Mouse (Mus musculus) hindbrain, embryonic 15.5 days (tissue): Measurements from ENCODE around the gene Fndc3b. TPM values are rescaled to one million over a fixed set of nuclear protein-coding genes. Genes with fewer than 3 reads are reported as not detected.

Experiments
- ATAC-seq: fragments of 200-750 bp; cut with Nextera tagmentation; 2 replicates; pipeline ENCODE4 v1.8.0; 2017; ENCODE audit warnings: low read depth, moderate number of reproducible peaks, moderate TSS enrichment; ENCODE audit not compliant: low FRiP score
- H3K27ac ChIP-seq: fragments of 300-500 bp; sonication (generic); replicated peaks from 2 replicates; pipeline ENCODE4 v1.5.1; 2015; ENCODE audit warnings: mild to moderate bottlenecking, inconsistent platforms
- H3K27me3 ChIP-seq: fragments of 300-500 bp; sonication (generic); 2 replicates; pipeline ENCODE4 v1.6.1; 2015; ENCODE audit warnings: control low read depth, inconsistent platforms
- H3K36me3 ChIP-seq: fragments of 300-500 bp; sonication (generic); 2 replicates; pipeline ENCODE4 v1.6.1; 2015; ENCODE audit warnings: control low read depth, inconsistent platforms
- H3K4me1 ChIP-seq: fragments of 300-500 bp; sonication (generic); replicated peaks from 2 replicates; pipeline ENCODE4 v1.6.1; 2015; ENCODE audit warnings: control low read depth, inconsistent platforms
- H3K4me2 ChIP-seq: fragments of 300-500 bp; sonication (generic); 2 replicates; pipeline ENCODE4 v1.6.1; 2015; ENCODE audit warnings: moderate library complexity, mild to moderate bottlenecking, inconsistent platforms
- H3K4me3 ChIP-seq: fragments of 300-500 bp; sonication (generic); 2 replicates; pipeline ENCODE4 v1.5.1; 2015; ENCODE audit warnings: mild to moderate bottlenecking, inconsistent platforms
- H3K9ac ChIP-seq: fragments of 300-500 bp; sonication (generic); 2 replicates; pipeline ENCODE4 v1.6.1; 2015; ENCODE audit warnings: inconsistent platforms
- H3K9me3 ChIP-seq: fragments of 300-500 bp; sonication (generic); 2 replicates; pipeline ENCODE4 v1.6.1; 2016; ENCODE audit warnings: control low read depth, inconsistent platforms
- WGBS: fragments of 180-500 bp; shearing (Covaris S2); methylation state at CpG from one replicate; pipeline ENCODE4 v1.1.7; 2015; 5-methylcytosine and 5-hydroxymethylcytosine counted together
- polyA plus RNA-seq: library from polyadenylated mRNA; unstranded; fragments of >200 nt; fragmentation: Nextera tagmentation; extraction: Ambion mirVana; gene quantifications from 2 replicates; pipeline ENCODE4 v1.2.1, GENCODE M21; 2015

Fndc3b gene
- polyA plus RNA-seq, 1 experiment from 2014 or later = 7.5 TPM

DNA sequence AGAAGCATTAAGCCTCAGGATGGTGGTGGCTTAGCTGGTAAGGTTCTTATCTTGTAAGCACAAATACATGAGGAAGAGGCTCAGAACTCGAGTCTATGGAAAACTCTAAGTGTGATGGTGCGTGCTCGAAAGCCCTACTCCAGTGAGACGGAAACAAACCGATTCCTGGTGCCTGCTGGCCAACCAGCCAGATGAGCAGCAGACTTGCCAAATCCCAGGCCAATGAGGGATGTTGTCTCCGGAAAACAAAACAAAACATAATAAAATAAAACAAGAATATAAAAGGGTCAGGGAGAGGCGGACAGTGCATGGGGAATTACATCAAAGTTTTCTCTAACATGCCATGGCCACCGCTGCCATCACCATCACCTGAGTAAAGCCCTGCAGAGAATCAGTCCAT is 84.8 kb downstream of the Fndc3b start:
- H3K27me3 ChIP-seq = no peaks in the 10 kb centered on the region
- H3K4me3 ChIP-seq = no peak overlapping the region
- H3K9ac ChIP-seq = no peak overlapping the region
- no peaks in the 10 kb centered on the region for H3K36me3 ChIP-seq
- no peak for ATAC-seq
- no peak overlapping the region for H3K27ac ChIP-seq
- peaks cover 30% of the 10 kb centered on the region for H3K4me1 ChIP-seq
- H3K9me3 ChIP-seq = no peaks in the 10 kb centered on the region
- no peak overlapping the region for H3K4me2 ChIP-seq
- WGBS = 80% methylated on average over 8 of the region's 8 CpGs

DNA sequence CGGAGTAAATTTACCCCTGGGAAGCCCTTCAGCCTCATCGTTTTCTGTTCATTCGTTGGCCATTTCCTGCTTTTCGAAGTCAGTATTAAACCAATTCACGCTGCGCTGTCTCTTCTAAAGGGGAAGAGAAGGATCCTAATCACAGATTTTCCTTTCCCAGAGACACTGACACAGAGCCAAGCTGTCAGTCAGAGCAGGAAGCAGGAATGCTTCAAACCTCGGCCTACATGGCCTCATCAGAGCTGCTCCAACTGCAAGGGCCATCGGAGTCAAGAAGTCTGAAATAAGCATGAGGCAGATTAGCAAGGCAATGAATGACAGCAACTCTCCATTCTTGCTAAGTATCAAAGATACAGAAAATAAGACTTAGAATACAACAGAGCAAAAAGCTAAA is 85.5 kb downstream of the Fndc3b start:
- Histone ChIP-seq H3K9me3 (no peaks in the 10 kb centered on the region), H3K9ac (no peak overlapping the region), H3K27ac (peak overlapping the region; percentile 70; the same call in 1 of the 2 replicates), H3K4me3 (no peak overlapping the region), H3K27me3 (no peaks in the 10 kb centered on the region), H3K36me3 (no peaks in the 10 kb centered on the region), H3K4me1 (peaks cover 25% of the 10 kb centered on the region), H3K4me2 (no peak overlapping the region)
- ATAC-seq = no peak
- 60% methylated on average over 8 of the region's 8 CpGs for WGBS

DNA sequence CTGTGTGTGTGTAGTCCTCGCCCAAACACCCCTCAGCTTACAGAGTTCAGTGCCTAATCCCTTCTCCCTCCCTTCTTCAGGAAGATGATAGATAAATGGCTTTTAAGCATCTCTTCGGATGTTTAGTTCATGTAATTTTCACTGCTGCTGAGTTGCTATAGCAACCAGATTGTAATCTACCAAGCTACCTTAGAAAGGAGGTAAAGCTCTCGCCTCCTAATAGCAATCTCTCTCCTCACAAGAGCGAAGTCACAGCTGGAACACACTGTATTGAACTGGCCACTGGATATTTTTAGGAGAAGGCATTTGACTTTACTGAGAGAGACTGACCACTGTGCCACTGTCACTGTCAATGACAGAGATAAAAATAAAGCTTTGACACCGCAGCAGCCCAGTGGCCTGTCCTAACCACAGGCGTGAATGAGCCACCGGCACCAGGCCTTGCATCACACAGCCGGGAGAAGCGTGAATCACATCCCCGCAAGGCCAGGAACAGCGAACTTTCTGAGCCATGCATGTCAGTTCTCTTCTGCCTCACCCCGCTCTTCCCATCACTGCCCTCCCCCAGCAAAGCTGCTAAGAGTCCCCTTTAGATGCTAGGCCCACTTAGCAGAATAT is 86.0 kb downstream of the Fndc3b start:
- no peaks in the 10 kb centered on the region for H3K36me3 ChIP-seq
- peak overlapping the region; percentile 70 for H3K27ac ChIP-seq
- no peaks in the 10 kb centered on the region for H3K27me3 ChIP-seq
- no peak overlapping the region for H3K9ac ChIP-seq
- peaks cover 25% of the 10 kb centered on the region for H3K4me1 ChIP-seq
- H3K4me2 ChIP-seq = no peak overlapping the region
- WGBS = 69% methylated on average over 12 of the region's 12 CpGs
- no peaks in the 10 kb centered on the region for H3K9me3 ChIP-seq
- ATAC-seq = peak; percentile 55; the same call in 1 of the 2 replicates
- no peak overlapping the region for H3K4me3 ChIP-seq

DNA sequence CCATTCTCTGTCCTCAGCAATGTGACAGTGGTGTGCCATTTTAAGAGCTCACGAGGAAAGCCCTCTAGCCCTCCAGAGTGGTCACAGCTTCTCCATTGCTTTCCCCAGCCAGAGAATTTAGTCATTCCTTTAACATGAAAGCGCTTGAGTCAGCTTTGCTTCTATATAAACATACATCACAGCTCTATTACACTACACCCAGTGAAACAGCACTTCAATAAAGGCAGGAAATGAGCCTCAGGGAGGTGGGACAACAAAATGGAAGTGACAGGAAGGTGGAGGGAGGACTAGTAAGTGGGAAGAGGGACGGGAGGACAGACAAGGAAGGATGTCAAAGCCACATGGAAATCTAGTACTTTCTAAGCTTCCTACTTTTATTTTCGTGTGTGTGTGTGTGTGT is 88.7 kb downstream of the Fndc3b start:
- no peak overlapping the region for H3K27ac ChIP-seq
- H3K36me3 ChIP-seq = no peaks in the 10 kb centered on the region
- no peak overlapping the region for H3K9ac ChIP-seq
- H3K4me3 ChIP-seq = no peak overlapping the region
- peaks cover 25% of the 10 kb centered on the region for H3K4me1 ChIP-seq
- ATAC-seq = no peak
- no peak overlapping the region for H3K4me2 ChIP-seq
- 64% methylated on average over 4 of the region's 4 CpGs for WGBS
- no peaks in the 10 kb centered on the region for H3K9me3 ChIP-seq
- H3K27me3 ChIP-seq = no peaks in the 10 kb centered on the region

DNA sequence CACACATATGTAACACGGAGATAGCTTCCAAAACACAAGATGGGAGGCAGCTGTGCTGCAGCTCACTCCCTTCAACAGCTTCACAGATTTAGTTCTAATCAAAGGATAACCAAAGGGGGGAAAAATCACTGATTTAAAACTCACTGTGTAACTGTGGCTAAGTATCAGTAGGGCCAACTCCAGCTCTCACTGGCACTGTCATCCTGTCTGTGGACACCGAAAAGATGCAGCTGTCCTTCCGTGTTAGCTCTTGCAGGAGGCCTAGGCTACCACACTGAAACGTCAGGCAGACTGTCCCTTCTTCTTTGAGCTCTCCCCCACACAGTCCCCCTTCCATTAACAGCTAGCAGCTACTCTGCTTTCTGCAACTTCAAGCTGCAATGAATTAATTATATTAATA is 89.9 kb downstream of the Fndc3b start:
- peaks cover 34% of the 10 kb centered on the region for H3K4me1 ChIP-seq
- no peak for ATAC-seq
- whole genome bisulfite sequencing = 91% methylated on average over 4 of the region's 4 CpGs
- H3K4me2 ChIP-seq = no peak overlapping the region
- no peaks in the 10 kb centered on the region for H3K36me3 ChIP-seq
- no peaks in the 10 kb centered on the region for H3K9me3 ChIP-seq
- no peak overlapping the region for H3K9ac ChIP-seq
- H3K4me3 ChIP-seq = no peak overlapping the region
- no peak overlapping the region for H3K27ac ChIP-seq
- no peaks in the 10 kb centered on the region for H3K27me3 ChIP-seq

DNA sequence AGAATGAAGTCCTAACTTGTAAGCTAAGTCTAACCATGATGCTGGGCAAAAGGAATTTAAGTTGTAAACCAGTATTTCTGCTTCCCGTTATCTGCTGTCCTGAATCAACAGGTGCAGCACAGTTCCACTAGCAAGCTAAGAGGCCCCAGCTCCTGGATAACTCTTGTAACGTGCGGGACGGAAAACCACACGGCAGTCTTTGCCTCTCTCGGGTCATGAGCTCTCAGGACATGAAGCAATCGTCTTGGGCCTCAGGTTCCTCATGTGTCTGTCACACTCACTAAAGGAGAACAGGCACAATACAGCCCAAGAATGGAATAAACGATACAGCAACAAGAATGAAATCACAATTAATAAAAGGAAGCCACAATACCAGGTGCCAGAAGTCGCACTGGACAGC is 93.4 kb downstream of the Fndc3b start:
- no peak for ATAC-seq
- H3K27me3 ChIP-seq = no peaks in the 10 kb centered on the region
- H3K9me3 ChIP-seq = no peaks in the 10 kb centered on the region
- H3K9ac ChIP-seq = no peak overlapping the region
- no peak overlapping the region for H3K4me2 ChIP-seq
- no peak overlapping the region for H3K27ac ChIP-seq
- H3K4me1 ChIP-seq = peaks cover 24% of the 10 kb centered on the region
- 88% methylated on average over 9 of the region's 9 CpGs for WGBS
- no peak overlapping the region for H3K4me3 ChIP-seq
- no peaks in the 10 kb centered on the region for H3K36me3 ChIP-seq

DNA sequence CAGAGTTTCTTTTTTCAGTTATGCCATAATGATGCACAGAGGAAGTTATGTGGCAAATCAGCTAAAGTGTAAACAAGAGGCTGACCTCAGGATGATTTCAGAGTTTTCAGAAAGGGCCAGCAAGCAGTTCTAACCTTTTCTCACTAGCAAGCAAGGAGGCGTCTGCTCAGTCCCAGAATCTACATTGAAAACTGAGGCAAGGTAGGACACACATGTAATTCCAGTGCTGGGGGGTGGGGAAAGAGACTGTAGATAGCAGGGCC is 93.9 kb downstream of the Fndc3b start:
- no peak for ATAC-seq

DNA sequence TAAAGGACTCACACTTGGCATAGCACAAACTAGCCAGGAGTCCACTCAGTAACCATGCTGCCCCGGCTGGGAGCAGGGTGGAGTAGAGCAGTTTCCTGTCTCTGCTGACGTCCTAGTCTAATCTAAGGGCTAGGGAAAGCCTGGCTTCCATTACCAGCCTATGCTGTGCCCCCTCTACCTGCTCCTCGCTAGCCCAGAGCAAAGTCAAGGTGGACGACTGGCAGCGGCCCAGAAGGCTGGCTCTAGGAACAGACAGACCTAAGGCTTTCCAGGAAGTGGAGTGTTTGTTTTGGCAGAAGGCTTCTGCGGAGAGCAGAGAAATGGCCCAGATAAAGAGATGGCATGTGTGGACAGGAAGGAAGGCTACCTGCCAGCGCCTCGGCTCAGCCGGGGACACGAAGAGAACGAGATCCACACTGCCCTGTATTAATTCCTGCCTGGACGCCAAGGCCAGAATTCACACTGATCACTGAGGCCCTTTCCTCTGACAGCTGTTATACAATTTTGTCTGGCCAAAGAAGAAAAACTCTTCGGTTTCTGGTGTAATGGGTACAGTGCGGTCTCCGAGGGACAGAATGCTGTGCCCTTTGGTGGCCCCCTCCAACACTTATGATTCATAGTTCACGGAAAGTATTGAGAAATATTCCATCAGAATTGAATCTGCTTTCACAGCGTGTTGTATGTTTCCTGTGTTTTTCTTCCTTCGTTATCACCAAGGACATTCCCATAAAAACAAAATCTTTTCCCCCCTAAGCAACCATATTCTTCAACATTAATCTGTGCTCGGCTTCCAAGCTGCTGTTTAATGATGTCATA is 94.5 kb downstream of the Fndc3b start:
- no peak overlapping the region for H3K4me2 ChIP-seq
- H3K9me3 ChIP-seq = no peaks in the 10 kb centered on the region
- H3K27ac ChIP-seq = 0 out of 2 replicates have a peak overlapping the region, but pooled peaks have one; percentile 22
- H3K36me3 ChIP-seq = no peaks in the 10 kb centered on the region
- peak; percentile 40; the same call in 1 of the 2 replicates for ATAC-seq
- no peaks in the 10 kb centered on the region for H3K27me3 ChIP-seq
- H3K4me3 ChIP-seq = no peak overlapping the region
- H3K9ac ChIP-seq = no peak overlapping the region
- peaks cover 29% of the 10 kb centered on the region for H3K4me1 ChIP-seq
- WGBS = 70% methylated on average over 19 of the region's 19 CpGs

More for the DNA sequence above, 93.9 kb downstream of the Fndc3b start:
- peaks cover 29% of the 10 kb centered on the region for H3K4me1 ChIP-seq
- no peaks in the 10 kb centered on the region for H3K36me3 ChIP-seq
- H3K4me3 ChIP-seq = no peak overlapping the region
- no peak overlapping the region for H3K9ac ChIP-seq
- 88% methylated on average over 1 of the region's 1 CpGs for WGBS
- H3K27me3 ChIP-seq = no peaks in the 10 kb centered on the region
- H3K27ac ChIP-seq = no peak overlapping the region
- H3K9me3 ChIP-seq = no peaks in the 10 kb centered on the region
- no peak overlapping the region for H3K4me2 ChIP-seq

DNA sequence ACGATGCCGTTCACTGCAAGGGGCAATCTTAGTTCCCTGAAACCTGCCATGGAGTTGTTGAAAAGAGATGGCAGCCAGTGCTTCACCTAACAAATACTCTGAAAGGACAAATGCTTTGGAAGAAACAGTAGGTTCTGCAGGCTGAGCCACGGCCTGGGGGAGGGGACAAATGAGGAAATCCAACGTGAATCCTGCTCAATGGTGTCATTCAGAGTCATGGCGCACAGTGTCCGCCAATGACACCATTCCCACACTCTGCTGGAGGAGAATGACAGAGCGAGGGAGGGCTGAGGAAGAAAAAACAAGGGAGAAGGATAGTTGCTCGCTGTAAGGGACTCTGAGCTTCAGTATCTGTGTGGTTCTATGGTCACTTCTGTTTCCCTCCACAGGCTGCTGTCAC is 95.6 kb downstream of the Fndc3b start:
- Histone ChIP-seq H3K27ac (no peak overlapping the region), H3K4me1 (peaks cover 33% of the 10 kb centered on the region), H3K27me3 (no peaks in the 10 kb centered on the region), H3K4me3 (no peak overlapping the region), H3K36me3 (no peaks in the 10 kb centered on the region), H3K9ac (no peak overlapping the region), H3K4me2 (no peak overlapping the region), H3K9me3 (no peaks in the 10 kb centered on the region)
- WGBS = 50% methylated on average over 8 of the region's 8 CpGs
- ATAC-seq = no peak

DNA sequence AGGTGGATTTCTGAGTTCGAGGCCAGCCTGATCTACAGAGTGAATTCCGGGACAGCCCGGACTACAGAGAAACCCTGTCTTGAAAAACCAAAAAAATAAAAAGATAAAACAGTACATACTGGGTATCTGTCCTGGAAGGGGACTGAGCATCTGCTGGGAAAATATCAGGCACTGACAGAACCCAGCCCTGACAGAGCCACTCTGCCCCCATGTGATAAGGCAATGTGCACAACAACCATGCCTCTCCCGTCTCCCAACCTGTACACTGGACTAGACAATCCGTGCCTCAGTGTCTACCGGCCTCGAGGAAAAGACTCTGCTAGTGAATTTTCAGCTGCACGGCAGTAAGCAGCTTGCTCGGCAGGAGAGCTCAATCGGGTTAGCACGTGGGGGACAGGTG is 97.3 kb downstream of the Fndc3b start:
- Histone ChIP-seq H3K4me2 (no peak overlapping the region), H3K27ac (no peak overlapping the region), H3K4me3 (no peak overlapping the region), H3K9me3 (no peaks in the 10 kb centered on the region), H3K27me3 (no peaks in the 10 kb centered on the region), H3K36me3 (no peaks in the 10 kb centered on the region), H3K4me1 (peaks cover 33% of the 10 kb centered on the region), H3K9ac (no peak overlapping the region)
- no peak for ATAC-seq
- WGBS = 90% methylated on average over 11 of the region's 11 CpGs

DNA sequence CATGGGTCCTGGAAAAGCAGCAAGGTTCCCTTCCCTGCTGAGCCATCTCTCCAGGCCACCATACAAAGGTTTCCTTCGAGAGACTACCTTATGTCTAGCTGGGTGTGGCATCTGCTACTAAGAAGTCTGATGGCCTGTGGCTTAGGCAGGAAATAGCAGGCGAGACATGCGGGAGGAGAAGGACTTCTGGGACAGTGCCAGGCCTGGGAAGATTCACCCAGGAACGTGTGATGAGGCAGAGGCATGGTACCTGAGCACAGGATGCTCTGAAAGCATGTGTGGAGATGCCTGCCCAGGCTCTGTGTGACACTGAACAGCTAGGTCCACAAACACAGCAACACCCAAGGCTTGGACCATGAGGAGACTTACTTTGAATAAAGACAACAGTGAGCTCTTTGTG is 98.1 kb downstream of the Fndc3b start:
- H3K9ac ChIP-seq = no peak overlapping the region
- no peak for ATAC-seq
- no peak overlapping the region for H3K27ac ChIP-seq
- H3K4me3 ChIP-seq = no peak overlapping the region
- H3K36me3 ChIP-seq = no peaks in the 10 kb centered on the region
- no peaks in the 10 kb centered on the region for H3K9me3 ChIP-seq
- H3K27me3 ChIP-seq = no peaks in the 10 kb centered on the region
- peaks cover 33% of the 10 kb centered on the region for H3K4me1 ChIP-seq
- no peak overlapping the region for H3K4me2 ChIP-seq
- 61% methylated on average over 4 of the region's 4 CpGs for WGBS

DNA sequence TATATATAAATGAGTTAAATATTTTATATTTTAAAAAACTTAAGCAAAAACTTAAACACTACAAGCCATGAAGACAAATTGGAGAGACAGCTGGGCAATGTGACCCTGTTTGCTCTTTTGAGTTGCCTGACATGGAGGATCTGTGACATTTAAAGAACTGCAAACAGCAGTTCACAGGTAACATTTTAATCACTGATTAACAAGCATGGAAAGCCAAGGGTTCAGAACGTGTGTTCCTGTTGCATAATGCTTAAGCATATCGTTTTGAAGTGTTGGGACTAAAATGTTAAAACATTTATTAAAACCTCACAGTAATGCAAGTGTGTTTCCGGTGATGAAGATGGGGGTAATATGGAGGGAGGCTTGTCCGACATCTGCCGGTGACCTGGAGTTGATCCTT is 99.1 kb downstream of the Fndc3b start:
- no peak for ATAC-seq
- 88% methylated on average over 5 of the region's 5 CpGs for WGBS

More for the DNA sequence above, 99.1 kb downstream of the Fndc3b start:
- H3K36me3 ChIP-seq = no peaks in the 10 kb centered on the region
- H3K4me3 ChIP-seq = no peak overlapping the region
- H3K27ac ChIP-seq = no peak overlapping the region
- no peak overlapping the region for H3K9ac ChIP-seq
- peaks cover 38% of the 10 kb centered on the region for H3K4me1 ChIP-seq
- H3K27me3 ChIP-seq = no peaks in the 10 kb centered on the region
- no peaks in the 10 kb centered on the region for H3K9me3 ChIP-seq
- H3K4me2 ChIP-seq = no peak overlapping the region
